Mouse (Mus musculus) gastrocnemius, adult 2 months (tissue): ENCODE data around the gene Ccdc83. TPM values are rescaled to one million over a fixed set of nuclear protein-coding genes. Genes with fewer than 3 reads are reported as not detected.

Experiments
- DNase-seq: peaks from one replicate; pipeline ENCODE4 v3.0.0; 2022
- H3K27ac ChIP-seq: fragments of 200-600 bp; 2 replicates; pipeline ENCODE4 v1.8.1; 2022; ENCODE audit warnings: mild to moderate bottlenecking
- H3K4me3 ChIP-seq: fragments of 200-600 bp; 2 replicates; pipeline ENCODE4 v1.8.1; 2022; ENCODE audit warnings: mild to moderate bottlenecking, moderate library complexity
- CTCF ChIP-seq: fragments of 200-600 bp; IDR thresholded peaks from 2 replicates; pipeline ENCODE4 v1.8.1; 2022; ENCODE audit warnings: antibody characterized with exemption, mild to moderate bottlenecking, moderate library complexity
- intact Hi-C: fragments of 180-260 bp; cut with DNase I; formaldehyde crosslinking; loops from one replicate; pipeline ENCODE4 v1.15.1; 2025
- total RNA-seq, 2 experiments: library from RNA; stranded (reverse); gene quantifications; 2 replicates each; pipeline ENCODE4 v1.2.3; 2021

Gene Ccdc83
- total RNA-seq, 2 experiments from 2014 or later, result not detected

GRCm38 (mm10) chr7:90281759-90282546, 16.4 kb upstream of the Ccdc83 start:
- no peak for TF ChIP-seq CTCF
- no peak overlapping the region for H3K4me3 ChIP-seq
- intact Hi-C loops, result loop anchor here (5.0 kb wide), 1 partner anchor 225 kb away; no protein-coding TSS in a partner anchor
- H3K27ac ChIP-seq, result no peak overlapping the region
- no peak for DNase-seq

- no peak overlapping the region for H3K27ac ChIP-seq
- no peak overlapping the region for H3K4me3 ChIP-seq
- no peak for DNase-seq
- intact Hi-C loops, result loop anchor here (1.0 to 5.0 kb wide), 2 partner anchors 129 to 226 kb away; no protein-coding TSS in a partner anchor
- TF ChIP-seq CTCF, result no peak
These were observed 15.3 kb upstream of the Ccdc83 start for GRCm38 (mm10) chr7:90280878-90281277.

DNA sequence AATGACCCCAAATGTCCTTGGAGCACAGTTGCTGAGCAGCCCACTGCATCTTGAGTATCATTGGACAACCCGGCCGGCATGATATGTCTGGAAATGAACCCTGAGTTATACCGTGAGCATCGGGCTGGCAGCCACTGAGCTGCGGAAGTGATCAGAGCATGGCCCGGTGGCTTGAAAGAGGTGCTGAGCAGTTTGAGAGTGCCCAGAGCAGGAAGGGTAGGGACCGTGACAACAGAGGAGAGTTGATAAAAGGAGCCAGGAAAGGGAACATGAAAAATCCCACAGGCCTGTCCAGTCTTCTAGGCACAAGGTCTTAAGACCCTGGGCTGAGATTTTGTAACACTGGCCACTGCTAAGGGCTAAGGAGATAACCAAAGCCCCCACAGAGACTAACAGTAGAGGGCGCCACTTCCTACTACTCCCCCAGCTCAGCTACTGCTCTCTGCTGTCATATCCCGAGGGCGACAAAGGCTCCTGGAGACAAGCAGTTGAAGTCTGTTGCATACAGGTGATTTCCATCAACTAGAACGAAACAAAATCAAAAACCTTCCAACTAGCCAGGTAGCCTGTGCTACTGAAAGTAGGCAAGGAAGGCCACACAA, 14.8 kb upstream of the Ccdc83 start:
- intact Hi-C loops, result loop anchor here (1.0 to 5.0 kb wide), 2 partner anchors 130 to 227 kb away; no protein-coding TSS in a partner anchor
- DNase-seq, result peak; percentile 64
- Histone ChIP-seq H3K27ac (no peak overlapping the region), H3K4me3 (no peak overlapping the region)
- TF ChIP-seq CTCF, result peak; percentile 76

- TF ChIP-seq CTCF, result no peak
- Histone ChIP-seq H3K4me3 (no peak overlapping the region), H3K27ac (no peak overlapping the region)
- DNase-seq, result no peak
- intact Hi-C loops, result no loop called here
These were observed 13.6 kb upstream of the Ccdc83 start for GRCm38 (mm10) chr7:90279136-90279535.

GRCm38 (mm10) chr7:90277769-90278168, 12.2 kb upstream of the Ccdc83 start:
- peak; percentile 42 for DNase-seq
- intact Hi-C loops, result no loop called here
- TF ChIP-seq CTCF, result no peak
- H3K27ac ChIP-seq, result peak overlapping the region; percentile 51
- no peak overlapping the region for H3K4me3 ChIP-seq

DNA sequence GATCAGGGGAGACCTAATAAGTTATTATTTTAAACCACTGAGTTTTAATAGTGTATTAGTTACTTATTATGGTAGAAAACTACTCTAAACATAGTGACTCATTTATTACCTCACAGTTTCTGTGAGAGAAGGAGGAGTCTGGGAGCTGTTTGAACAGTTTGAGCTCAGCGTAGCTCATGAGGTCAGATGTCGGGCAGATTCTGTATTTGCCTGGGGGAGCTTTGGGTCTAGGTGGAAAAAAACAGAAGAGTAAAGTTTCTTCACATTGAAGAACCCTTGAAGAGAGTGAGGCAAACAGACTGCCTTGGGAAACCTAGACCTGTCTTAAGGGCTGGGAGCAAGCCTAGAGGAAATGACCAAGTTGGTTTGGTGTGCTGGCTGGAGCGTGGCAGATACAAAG, 11.7 kb upstream of the Ccdc83 start:
- TF ChIP-seq CTCF, result no peak
- H3K27ac ChIP-seq, result peak overlapping the region; percentile 51
- H3K4me3 ChIP-seq, result no peak overlapping the region
- intact Hi-C loops, result no loop called here
- DNase-seq, result no peak

DNA sequence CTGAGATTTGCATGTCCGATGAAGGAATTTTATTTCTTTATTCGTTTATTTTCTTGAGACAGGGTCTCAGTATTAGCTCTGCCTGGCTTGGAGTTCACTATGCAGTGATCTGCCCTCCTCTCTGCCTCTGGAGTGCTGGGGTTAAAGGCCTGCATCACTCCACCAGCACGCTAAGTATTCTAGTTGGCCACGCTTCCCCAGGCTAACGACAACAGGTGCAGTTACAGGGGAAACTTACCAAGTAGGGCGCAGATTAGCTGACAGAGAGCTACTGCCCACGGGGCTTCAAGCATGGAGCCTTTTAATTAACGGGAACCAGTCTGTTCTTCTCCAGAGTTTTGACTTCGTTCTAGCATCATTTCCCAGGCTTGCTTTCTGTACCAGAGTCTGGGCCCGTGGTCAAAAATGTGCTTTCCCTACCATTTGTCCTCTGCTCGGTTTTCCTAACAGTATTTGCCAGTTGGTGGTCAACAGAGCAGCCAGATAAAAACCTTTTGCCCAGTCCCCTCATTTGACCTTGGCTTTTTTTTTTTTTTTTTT, 9.1 kb upstream of the Ccdc83 start:
- TF ChIP-seq CTCF, result no peak
- DNase-seq, result peak; percentile 60
- peak overlapping the region; percentile 55 for H3K27ac ChIP-seq
- H3K4me3 ChIP-seq, result peak overlapping the region; percentile 50
- intact Hi-C loops, result no loop called here

DNA sequence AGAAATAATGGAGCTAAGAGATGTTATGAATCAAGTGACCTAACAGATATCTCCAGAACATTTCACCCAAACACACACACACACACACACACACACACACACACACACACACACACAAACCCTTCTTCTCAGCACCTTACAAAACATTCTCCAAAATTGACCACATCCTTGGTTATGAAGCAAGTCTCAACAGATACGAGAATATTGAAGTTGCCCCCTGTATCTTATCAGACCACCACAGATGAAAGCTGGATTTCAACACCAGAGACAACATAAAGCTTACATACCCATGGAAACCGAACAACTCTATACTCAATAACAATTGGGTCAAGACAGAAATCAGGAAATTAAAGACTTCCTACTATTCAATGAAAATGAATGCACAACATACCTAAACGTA, 4.6 kb upstream of the Ccdc83 start:
- intact Hi-C loops, result no loop called here
- no peak overlapping the region for H3K4me3 ChIP-seq
- TF ChIP-seq CTCF, result no peak
- no peak overlapping the region for H3K27ac ChIP-seq
- DNase-seq, result no peak

DNA sequence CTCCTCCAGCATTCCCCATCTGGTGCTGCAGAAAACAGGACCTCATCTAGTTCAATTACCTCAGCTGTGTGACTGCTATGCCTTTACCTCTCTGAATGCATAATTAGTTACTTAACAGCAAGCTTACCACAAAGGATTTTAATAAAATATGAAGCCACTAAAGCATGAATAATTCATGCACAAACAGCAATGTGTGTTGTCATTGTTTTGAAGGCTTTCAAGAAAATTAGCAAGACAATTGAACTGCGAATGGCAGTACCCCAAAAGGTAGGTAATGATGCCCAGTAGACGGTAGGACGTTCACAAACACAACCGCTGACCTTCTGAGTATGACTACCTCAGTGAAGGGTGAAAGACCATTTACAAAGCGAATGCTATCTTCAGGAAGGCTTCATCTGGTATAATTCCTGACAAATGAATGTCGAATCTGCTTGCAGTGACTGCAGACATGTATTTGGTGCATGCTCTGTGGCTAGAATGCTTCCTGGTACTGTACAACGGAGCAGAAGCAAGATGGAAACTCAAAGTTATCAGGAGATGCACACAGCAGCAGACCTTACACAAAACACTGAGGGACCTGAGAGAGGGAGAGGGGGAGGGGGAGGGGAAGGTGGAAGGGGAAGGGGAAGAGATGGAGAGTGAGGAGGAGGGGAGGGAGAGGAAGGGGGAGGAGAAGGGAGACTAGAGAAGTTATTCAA, 3.5 kb downstream of the Ccdc83 start:
- Histone ChIP-seq H3K27ac (no peak overlapping the region), H3K4me3 (no peak overlapping the region)
- intact Hi-C loops, result loop anchor here (10.0 kb wide), 1 partner anchor 117 kb away; no protein-coding TSS in a partner anchor
- DNase-seq, result no peak
- TF ChIP-seq CTCF, result no peak

- DNase-seq, result no peak
- no peak overlapping the region for H3K4me3 ChIP-seq
- no peak overlapping the region for H3K27ac ChIP-seq
- no peak for TF ChIP-seq CTCF
- intact Hi-C loops, result loop anchor here (10.0 kb wide), 1 partner anchor 115 kb away; no protein-coding TSS in a partner anchor
These were observed 5.7 kb downstream of the Ccdc83 start for GRCm38 (mm10) chr7:90259899-90260298.

DNA sequence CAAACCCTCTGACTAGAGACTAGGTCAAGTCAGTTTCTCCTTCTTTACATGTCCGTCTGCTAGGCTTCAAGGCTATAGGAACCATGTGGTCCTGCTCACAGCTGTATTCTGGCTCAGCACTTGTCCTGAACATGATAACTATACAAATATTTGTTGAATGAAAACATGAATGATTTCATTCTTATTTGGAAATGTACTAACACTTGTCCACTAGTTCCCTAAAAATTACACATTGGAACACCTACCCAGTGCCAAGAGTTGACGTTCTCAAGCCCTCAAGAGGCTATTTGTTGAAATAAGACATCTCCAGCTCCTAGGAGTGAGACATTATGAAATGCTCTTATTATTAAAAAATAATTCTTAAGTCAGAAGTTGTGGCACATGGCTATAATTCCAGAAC, 6.9 kb downstream of the Ccdc83 start:
- DNase-seq, result no peak
- Histone ChIP-seq H3K27ac (peak overlapping the region; percentile 54), H3K4me3 (no peak overlapping the region)
- no peak for TF ChIP-seq CTCF
- intact Hi-C loops, result no loop called here

DNA sequence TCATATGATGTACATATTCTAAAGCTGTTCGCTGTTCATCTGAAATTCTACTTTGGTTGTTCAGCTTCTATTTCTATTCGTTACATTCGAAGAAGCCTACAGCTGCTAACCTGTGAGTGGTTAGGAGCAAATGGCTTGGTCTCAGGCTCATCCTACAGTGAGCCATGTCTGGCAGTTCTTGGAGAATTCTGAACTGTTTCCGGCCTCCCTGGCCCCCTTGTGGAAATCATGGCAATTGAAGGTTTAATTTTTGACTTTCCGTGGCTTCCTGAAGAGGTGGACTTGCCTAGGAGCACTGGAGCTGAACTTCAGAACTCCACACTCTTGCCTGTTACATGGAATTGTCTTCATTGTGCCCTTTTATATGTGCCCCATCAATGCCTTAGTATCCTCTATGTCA, 12.6 kb downstream of the Ccdc83 start:
- no peak for DNase-seq
- Histone ChIP-seq H3K27ac (no peak overlapping the region), H3K4me3 (no peak overlapping the region)
- intact Hi-C loops, result no loop called here
- TF ChIP-seq CTCF, result peak; percentile 39; the same call in 1 of the 2 replicates
